Mouse (Mus musculus) 3134 (cell line): ENCODE measurements around the gene Ctxn1.
"Not testable (repeated sequence)": the region's sequence is repeated elsewhere in the genome, so short reads cannot be mapped to it uniquely, and the experiment has no call there.

Experiments
- DNase-seq: peaks from one replicate; pipeline ENCODE4 v3.0.0-alpha.2; 2011; ENCODE audit warnings: low spot score; ENCODE audit not compliant: insufficient read length; ENCODE audit errors: extremely low read depth

Gene Ctxn1

DNA sequence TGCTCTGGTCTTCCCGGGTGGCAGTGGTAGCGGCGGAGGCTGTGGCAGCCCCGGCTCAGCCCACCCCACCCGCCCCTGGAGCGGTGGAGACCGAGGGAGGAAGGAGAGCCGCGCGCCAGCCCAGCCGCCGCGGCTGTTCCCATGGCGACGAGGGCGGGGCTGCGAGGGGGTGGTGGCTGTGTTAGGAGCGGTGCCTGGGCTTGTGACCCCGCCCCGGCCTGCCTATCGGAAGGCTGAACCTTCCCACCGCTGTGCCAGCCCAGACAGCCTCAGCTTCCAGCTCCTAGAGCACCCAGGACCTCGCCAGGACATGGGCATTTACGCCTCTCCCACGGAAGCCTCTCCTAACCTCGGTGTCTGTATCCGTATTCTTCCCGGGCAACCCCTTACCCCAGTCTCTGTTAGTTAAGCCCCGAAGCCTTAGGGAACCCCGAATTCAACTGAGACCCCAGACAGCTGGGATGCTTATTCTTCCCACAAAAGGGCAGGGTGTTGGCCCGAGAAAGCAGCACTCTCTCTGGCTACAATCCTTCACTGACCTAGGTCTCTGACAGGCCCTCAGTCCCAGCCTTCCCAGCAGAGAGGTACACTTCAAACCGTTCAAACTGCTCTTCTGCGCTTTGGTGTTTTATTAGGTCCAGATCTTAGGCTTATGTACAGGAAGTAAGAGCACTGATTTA lies at the start of gene Ctxn1:
Gene Ctxn1 (minus strand): TSS at position 150 of the 680 bp plus-strand sequence.
- DNase-seq: peak; percentile 90

- DNase-seq: no peak
These were observed 46.8 kb upstream of the Ctxn1 start for GRCm38 (mm10) chr8:4305838-4306237.

- no peak for DNase-seq
These were observed 45.1 kb upstream of the Ctxn1 start for GRCm38 (mm10) chr8:4304124-4304547.

DNA sequence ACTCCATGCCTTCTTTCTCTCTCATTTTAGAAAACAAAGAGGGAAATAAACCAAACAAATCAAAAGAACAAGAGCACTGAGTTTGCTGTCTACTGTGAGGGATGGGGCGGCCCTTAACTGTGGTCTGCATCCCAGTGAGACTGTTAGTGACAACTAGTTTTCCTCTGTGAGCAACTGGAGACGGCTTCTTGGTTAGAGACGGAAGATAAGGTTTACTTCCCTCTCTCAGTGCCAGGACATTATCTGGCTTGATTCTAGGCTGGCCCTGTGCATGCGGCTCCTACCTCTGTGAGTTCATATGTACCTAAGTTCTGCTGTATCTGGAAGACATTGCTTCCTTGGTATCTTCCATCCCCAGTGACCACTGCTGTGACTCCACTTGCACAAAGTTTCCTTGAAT lies 38.7 kb upstream of the Ctxn1 start:
- DNase-seq: no peak

GRCm38 (mm10) chr8:4292738-4293137 lies 33.7 kb upstream of the Ctxn1 start:
- no peak for DNase-seq

GRCm38 (mm10) chr8:4276111-4276465 lies 17.0 kb upstream of the Ctxn1 start:
- no peak for DNase-seq

GRCm38 (mm10) chr8:4275275-4276110 lies 16.4 kb upstream of the Ctxn1 start, which contains the start of gene Timm44:
TSS of gene Timm44 (minus strand) at chr8:4275913.
- DNase-seq: peak; percentile 96

GRCm38 (mm10) chr8:4269609-4270008 lies 10.5 kb upstream of the Ctxn1 start:
- DNase-seq: no peak

DNA sequence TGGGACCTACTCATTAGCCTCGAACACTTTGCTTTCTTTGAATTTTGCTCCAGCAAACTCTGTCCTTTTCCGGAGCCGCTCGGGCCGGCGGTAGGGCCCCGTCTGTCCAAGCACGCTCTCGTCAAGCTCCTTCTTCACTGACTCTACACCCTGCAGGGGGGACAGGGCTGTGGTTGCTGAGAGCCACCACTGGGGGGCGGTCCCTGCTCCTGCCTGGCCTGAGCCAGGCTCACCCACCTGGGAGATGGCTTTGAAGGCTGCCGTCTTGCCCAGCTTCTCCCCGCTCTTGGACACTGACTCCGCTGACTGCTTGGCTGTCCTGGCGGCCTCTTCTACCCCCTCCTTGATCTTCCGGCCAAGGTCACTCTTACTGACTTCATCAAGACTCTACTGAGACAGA lies 8.6 kb upstream of the Ctxn1 start:
- DNase-seq: no peak

DNA sequence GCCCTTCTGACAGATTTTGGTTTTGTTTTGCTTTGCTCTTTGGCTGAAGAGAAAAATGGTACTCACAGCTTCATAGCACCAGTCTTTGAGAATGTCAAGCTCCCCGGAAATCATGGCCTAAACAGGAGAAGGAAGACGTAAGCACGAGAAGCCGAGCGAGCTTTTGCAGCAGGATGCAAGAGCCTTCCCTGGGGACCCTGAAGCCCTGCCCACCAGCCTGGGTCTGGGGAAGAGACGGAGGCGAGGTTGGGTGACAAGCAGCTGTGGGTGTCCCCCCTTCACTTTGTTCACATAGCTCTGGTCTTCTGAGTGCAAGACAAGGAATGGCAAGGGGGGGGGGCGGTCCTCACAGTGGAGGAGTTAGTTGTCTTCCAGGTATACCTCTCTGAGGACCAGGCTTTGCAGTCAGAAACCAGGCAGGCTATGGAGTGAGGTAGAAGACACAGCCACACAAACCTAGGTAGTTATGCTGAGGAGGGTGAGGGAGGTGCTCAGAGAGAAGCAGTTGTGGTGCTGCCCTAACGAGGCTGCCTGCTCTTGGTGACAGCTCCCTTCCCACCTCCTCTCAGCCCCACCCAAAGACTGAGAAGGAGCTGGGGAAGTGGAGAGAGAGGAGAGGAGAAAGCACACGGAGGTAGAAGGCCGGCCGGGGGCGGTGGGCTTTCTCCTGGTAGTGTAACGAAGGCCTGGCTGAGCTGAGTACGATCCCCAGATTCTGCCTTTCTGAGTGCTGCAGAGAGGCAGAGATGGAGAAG lies 6.3 kb upstream of the Ctxn1 start:
- no peak for DNase-seq

GRCm38 (mm10) chr8:4263105-4263791 lies 4.2 kb upstream of the Ctxn1 start:
- DNase-seq: no peak

- no peak for DNase-seq
These were observed 714 bp upstream of the Ctxn1 start for GRCm38 (mm10) chr8:4259805-4260170.

DNA sequence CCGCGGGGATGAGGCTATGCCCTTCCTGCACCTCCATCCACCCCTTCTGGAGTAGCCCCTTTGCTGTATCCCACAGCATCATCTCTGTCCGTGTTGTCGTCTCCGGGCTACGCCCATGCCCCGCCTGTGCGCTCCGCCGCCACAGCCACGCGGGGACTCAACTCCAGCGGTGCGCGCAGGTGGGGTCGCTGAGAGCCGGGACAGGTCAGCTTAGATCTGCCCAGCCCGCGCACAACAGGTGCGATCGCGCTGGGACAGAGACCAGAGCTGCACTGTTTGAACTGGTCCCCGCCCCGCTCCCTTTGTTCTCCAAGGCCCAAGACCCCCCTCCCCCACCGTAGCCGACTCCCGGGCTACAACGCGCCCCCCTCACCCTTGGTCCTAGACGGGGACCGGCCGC lies 396 bp downstream of the Ctxn1 start:
- no peak for DNase-seq

- DNase-seq: peak; percentile 70
These were observed 841 bp downstream of the Ctxn1 start for GRCm38 (mm10) chr8:4258233-4258632.

- DNase-seq: no peak
These were observed 1.7 kb downstream of the Ctxn1 start for GRCm38 (mm10) chr8:4257350-4257749.

DNA sequence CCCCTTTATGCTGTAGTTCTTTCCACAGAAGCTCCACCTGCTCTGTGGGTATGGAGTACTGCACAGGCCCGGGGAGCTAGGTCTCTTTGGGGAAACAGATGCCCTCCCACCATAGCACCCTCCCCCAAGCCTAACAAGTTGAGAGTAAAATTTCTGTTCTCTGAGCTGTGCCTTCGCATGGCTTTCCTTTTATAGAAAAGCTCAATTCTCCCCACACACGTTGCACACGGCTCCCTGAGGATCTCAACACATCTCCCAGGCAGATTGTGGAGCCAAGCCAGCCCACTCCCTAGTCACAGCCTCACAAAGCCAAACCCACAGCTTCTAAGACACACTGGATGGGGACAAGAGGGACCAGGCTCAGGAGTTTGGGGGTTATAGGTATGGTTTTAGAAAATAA lies 2.2 kb downstream of the Ctxn1 start:
- DNase-seq: no peak

- not testable (repeated sequence) for DNase-seq
These were observed 3.6 kb downstream of the Ctxn1 start for GRCm38 (mm10) chr8:4255471-4255870.

- no peak for DNase-seq
These were observed 5.1 kb downstream of the Ctxn1 start for GRCm38 (mm10) chr8:4254001-4254400.

DNA sequence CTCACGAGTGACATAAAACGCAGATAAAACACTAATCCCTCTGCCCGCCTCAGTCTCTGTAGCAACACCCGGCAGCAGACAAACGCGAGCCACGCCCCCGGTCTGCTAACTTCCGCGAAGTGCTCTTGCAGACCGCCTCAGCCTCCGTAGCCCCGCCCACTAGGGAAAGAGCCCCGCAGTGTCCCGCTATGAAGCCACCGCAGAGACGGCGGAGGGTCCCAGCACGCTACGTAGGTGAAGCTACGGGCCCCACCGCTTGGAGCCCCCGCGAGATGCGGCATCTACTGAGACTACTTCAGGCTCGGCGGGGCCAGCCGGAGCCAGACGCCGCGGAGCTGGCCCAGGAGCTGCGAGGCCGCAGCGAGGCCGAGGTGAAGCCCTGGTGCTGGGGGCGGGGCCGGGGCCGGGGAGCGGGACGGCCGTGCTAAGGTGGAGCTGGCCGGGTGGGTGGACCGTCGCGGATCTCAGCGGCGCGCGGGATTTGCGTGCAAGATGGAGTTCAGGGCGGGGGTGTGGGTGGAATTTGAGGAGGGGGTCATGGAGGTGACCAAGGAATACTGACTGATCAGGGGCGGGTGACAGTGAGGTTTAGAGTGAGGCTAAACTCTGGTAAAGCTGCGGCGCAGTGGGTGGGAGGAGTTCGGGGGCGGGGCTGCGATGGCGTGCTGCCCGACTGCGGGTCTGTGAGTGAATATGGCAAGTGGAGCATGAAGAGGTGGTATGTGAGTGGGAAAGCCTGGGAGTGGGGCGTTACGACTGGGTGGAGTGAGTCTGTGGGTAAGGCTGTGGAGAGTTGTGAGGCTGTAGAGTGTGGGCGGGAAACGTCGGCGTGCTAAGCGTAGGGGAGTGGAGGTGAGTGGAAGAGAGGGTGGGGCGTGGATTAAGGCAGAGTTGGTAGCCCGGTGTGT lies 5.9 kb downstream of the Ctxn1 start, which contains the start of gene Snapc2:
Gene Snapc2 (plus strand): TSS at position 147 of the 908 bp plus-strand sequence.
- DNase-seq: peak; percentile 94
